Mouse (Mus musculus) liver, postnatal 0 days (tissue): Measurements from ENCODE around the gene Pfas.

ENCODE experiments used
- CTCF ChIP-seq: sonication (generic); IDR thresholded peaks from 2 replicates; pipeline ENCODE4 v1.5.1; 2016; ENCODE audit warnings: antibody characterized with exemption, low read depth
- EP300 ChIP-seq: IDR thresholded peaks from 2 replicates; pipeline ENCODE4 v1.6.1; 2016; ENCODE audit warnings: antibody characterized with exemption, low read depth, mild to moderate bottlenecking

DNA sequence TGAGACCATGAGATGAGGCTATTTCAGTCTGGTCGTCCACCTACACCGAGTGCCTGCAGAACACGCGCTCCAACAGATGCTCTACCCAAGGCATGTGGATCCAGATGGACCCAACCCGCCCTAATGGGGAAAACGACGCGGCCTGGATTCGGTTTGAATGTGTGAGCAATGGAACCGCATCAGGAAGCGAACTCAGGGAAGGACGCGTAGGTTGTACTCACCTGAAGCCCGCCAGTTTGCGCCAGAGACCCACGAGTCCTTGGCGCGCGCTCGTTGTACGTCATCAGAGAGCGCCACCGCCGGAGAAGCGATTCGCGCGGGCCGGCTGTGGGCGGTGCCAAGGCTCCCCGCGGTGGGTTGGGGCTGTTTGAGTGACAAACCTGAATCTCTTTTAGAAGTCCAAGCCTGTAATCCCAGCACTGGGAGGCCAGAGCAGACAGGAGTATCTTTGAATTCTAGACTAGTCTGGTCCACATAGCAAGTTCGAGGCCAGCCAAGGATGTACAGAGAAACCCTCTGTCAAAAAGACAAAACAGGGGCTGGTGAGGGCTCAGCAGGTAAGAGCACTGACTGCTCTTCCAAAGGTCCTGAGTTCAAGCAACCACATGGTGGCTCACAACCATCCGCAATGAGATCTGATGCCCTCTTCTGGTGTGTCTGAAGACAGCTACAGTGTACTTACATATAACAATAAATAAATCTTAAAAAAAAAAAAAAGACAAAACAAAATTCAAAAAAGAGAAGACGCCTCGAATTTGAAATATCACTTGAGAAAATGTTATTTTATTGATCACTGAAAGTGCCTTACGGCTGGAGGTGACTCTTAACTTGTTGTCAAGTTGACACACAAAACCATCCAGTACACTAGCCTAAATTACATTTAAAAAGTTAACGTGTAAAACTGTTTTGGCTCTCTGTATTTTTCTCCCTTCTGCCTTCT, at the start of gene Pfas:
- no peak for TF ChIP-seq CTCF
- no peak for TF ChIP-seq EP300
